Mouse (Mus musculus): ENCODE results near the gene Car6.

DNA sequence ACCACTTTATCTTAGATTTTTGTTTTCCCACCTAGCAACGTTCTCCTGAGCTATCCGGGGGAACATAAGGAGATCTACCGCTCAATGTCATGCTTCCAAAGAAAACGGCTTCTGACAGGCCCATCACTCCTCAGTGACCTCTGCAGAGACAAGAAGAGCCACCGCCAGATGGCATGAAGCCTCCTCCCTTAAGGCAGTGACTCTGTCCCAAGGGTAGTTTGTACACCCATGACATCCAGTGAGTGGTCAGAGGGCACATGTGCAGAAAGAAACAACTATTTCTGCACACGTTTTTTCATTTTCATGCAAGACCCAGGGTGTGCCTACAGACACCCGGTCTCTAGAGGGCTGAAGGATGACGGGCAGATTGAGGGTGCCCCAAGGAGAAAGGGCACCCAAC lies 9.2 kb upstream of the Car6 start:
- no peak for TF ChIP-seq CTCF (IDR thresholded peaks at IDR 0.05; ENCODE audit: borderline replicate concordance, extremely low read depth, insufficient read depth, insufficient read length)
- no peak for TF ChIP-seq POLR2A (IDR thresholded peaks at IDR 0.05; ENCODE audit: borderline replicate concordance, extremely low read depth, insufficient read depth, insufficient read length, poor library complexity, severe bottlenecking)
